ENCODE assay signal across 15 mouse cellular contexts in the genomic region with DNA sequence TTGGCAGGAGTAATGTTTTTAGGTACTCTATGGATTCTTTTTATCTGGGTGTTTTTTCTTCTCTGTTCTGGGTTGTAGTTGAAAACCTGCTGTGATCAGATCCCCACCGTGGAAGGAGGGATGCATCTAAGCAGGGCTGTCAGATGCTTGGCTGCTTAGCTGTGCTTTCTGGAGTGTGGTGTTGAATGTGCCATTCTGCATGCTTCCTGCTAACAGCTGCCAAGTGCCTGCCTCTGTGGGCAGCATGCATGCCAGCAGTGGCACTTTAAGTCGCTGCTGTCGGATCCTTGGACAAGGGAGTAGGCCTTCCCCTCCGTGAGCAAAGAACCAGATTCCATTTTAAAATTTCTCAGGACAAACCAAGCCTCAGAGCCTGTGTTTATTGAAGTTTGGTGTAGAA. TPM values are rescaled to one million over a fixed set of nuclear protein-coding genes. Genes with fewer than 3 reads are reported as not detected.
A peak's percentile ranks its signal among the peaks of the same experiment; 100 is the strongest.
DNase-seq lines count a peak whose midpoint lies in the region; ATAC-seq and TF ChIP-seq lines count a peak whose summit lies in the region.
"Had no signal": no experiment of that assay in that cellular context is flagged by ENCODE, and none has a peak within 500 bp of the region (broad histone marks: within the 10 kb centered on the region; RNA-seq: fewer than 3 reads in every experiment).

No protein-coding gene starts in this region.

- WGBS in forebrain, embryonic 15.5 days = 36% methylated on average over 4 of the region's 4 CpGs
- WGBS in forebrain, embryonic 10.5 days = 65% methylated on average over 4 of the region's 4 CpGs
- 40% methylated on average over 4 of the region's 4 CpGs for WGBS in hindbrain, embryonic 14.5 days
- WGBS in liver, embryonic 16.5 days (ENCODE audit: insufficient replicate concordance) = 75% methylated on average over 4 of the region's 4 CpGs

- TF ChIP-seq RAD21 in CH12.LX (IDR thresholded peaks at IDR 0.05; ENCODE audit: low read depth, low read length) = no peak

- H3K79me2 ChIP-seq in CH12.LX (replicated peaks; ENCODE audit: control insufficient read depth, extremely low read depth, insufficient read depth, poor library complexity, severe bottlenecking) = no peaks in the 10 kb centered on the region; the same call in 1 of the 2 replicates

- no peaks in the 10 kb centered on the region for H3K9me3 ChIP-seq in forebrain, embryonic 15.5 days
- H3K9me3 ChIP-seq in forebrain, embryonic 10.5 days = no peaks in the 10 kb centered on the region
- peaks cover 4% of the 10 kb centered on the region for H3K9me3 ChIP-seq in CH12.LX (replicated peaks; ENCODE audit: low read length)
- no peaks in the 10 kb centered on the region for H3K9me3 ChIP-seq in hindbrain, embryonic 14.5 days (ENCODE audit: control insufficient read depth, low read length)
- H3K9me3 ChIP-seq in liver, embryonic 16.5 days (replicated peaks; ENCODE audit: control insufficient read depth, low read length) = no peaks in the 10 kb centered on the region
- H3K9me3 ChIP-seq: limb, embryonic 15.5 days had no signal

- no peak overlapping the region for H3K4me2 ChIP-seq in forebrain, embryonic 15.5 days (replicated peaks)
- H3K4me2 ChIP-seq in CH12.LX (ENCODE audit: insufficient read depth, low read depth, poor library complexity, severe bottlenecking) = no peak overlapping the region
- H3K4me2 ChIP-seq in hindbrain, embryonic 14.5 days (replicated peaks) = no peak overlapping the region
- peak overlapping the region; percentile 39 for H3K4me2 ChIP-seq in liver, embryonic 16.5 days (ENCODE audit: low read depth, low read length)
- H3K4me2 ChIP-seq: limb, embryonic 15.5 days had no signal

- no peaks in the 10 kb centered on the region for H3K27me3 ChIP-seq in forebrain, embryonic 15.5 days
- H3K27me3 ChIP-seq in forebrain, embryonic 10.5 days (ENCODE audit: poor library complexity, severe bottlenecking) = no peaks in the 10 kb centered on the region
- no peaks in the 10 kb centered on the region for H3K27me3 ChIP-seq in CH12.LX (replicated peaks)
- H3K27me3 ChIP-seq in hindbrain, embryonic 14.5 days (ENCODE audit: control insufficient read depth, insufficient read depth, low read length) = no peaks in the 10 kb centered on the region
- H3K27me3 ChIP-seq in liver, embryonic 16.5 days (ENCODE audit: control insufficient read depth, insufficient read depth, low read depth, low read length) = no peaks in the 10 kb centered on the region
- H3K27me3 ChIP-seq: limb, embryonic 15.5 days had no signal

- TF ChIP-seq POLR2A in CH12.LX (IDR thresholded peaks at IDR 0.05; ENCODE audit: low read depth, low read length) = no peak

- H3K4me3 ChIP-seq in forebrain, embryonic 15.5 days = no peak overlapping the region
- no peak overlapping the region for H3K4me3 ChIP-seq in forebrain, embryonic 10.5 days
- H3K4me3 ChIP-seq in CH12.LX (replicated peaks in 1 of 3; ENCODE audit: low read depth in 2 of 3, low read length in 2 of 3, poor library complexity in 1 of 3) = no peak overlapping the region
- no peak overlapping the region for H3K4me3 ChIP-seq in hindbrain, embryonic 14.5 days (replicated peaks; ENCODE audit: low read length)
- H3K4me3 ChIP-seq in liver, embryonic 16.5 days (ENCODE audit: low read depth, low read length) = no peak overlapping the region
- H3K4me3 ChIP-seq: layer of hippocampus, adult 2 months; limb, embryonic 15.5 days had no signal

- in situ Hi-C loops in CH12.LX (cut with MboI; ENCODE audit: low pct_ligation_motif_present, low pct_unique_long_range_greater_than_20kb, low sequenced_read_pairs) = no loop called here

- dilution Hi-C loops in CH12.LX (cut with MboI; ENCODE audit: extremely low pct_ligation_motif_present, extremely low pct_unique_long_range_greater_than_20kb, low sequenced_read_pairs) = no loop called here

- no peak overlapping the region for H3K27ac ChIP-seq in forebrain, embryonic 15.5 days (replicated peaks)
- H3K27ac ChIP-seq in forebrain, embryonic 10.5 days = no peak overlapping the region
- peak overlapping the region; percentile 53 for H3K27ac ChIP-seq in CH12.LX (ENCODE audit: insufficient read depth, low read depth)
- H3K27ac ChIP-seq in hindbrain, embryonic 14.5 days = peak overlapping the region; percentile 52
- peak overlapping the region; percentile 66 for H3K27ac ChIP-seq in liver, embryonic 16.5 days (ENCODE audit: low read length)
- H3K27ac ChIP-seq: layer of hippocampus, adult 2 months; limb, embryonic 15.5 days had no signal

- no peak for TF ChIP-seq CTCF in CH12.LX (conservative IDR thresholded peaks at IDR 0.05 in 1 of 2, IDR thresholded peaks at IDR 0.05 in 1 of 2; ENCODE audit: low read depth in 2 of 2, low read length in 2 of 2)

- H3K36me3 ChIP-seq in forebrain, embryonic 15.5 days = peaks cover 2% of the 10 kb centered on the region; the same call in 1 of the 2 replicates
- peaks cover 66% of the 10 kb centered on the region for H3K36me3 ChIP-seq in forebrain, embryonic 10.5 days (replicated peaks)
- H3K36me3 ChIP-seq in CH12.LX (replicated peaks in 1 of 2; ENCODE audit: control insufficient read depth in 1 of 2, insufficient read depth in 1 of 2, low read length in 1 of 2) = peaks cover 58 to 88% of the 10 kb centered on the region in 2 experiments
- H3K36me3 ChIP-seq in hindbrain, embryonic 14.5 days (replicated peaks; ENCODE audit: control insufficient read depth, insufficient read depth) = peaks cover 17% of the 10 kb centered on the region
- H3K36me3 ChIP-seq in liver, embryonic 16.5 days (ENCODE audit: control insufficient read depth, insufficient read depth) = peaks cover 36% of the 10 kb centered on the region

- intact Hi-C loops in gastrocnemius, postnatal 14 days (cut with DNase I; ENCODE audit: low total_unique reads) = no loop called here

- TF ChIP-seq EP300 in CH12.LX (IDR thresholded peaks at IDR 0.05; ENCODE audit: low read length) = no peak

- H3K4me1 ChIP-seq in forebrain, embryonic 15.5 days = peaks cover 20% of the 10 kb centered on the region
- H3K4me1 ChIP-seq in forebrain, embryonic 10.5 days = peaks cover 31% of the 10 kb centered on the region
- peaks cover 22 to 66% of the 10 kb centered on the region in 2 experiments for H3K4me1 ChIP-seq in CH12.LX (ENCODE audit: control insufficient read depth in 1 of 2, insufficient read depth in 2 of 2)
- H3K4me1 ChIP-seq in hindbrain, embryonic 14.5 days (replicated peaks; ENCODE audit: control insufficient read depth, insufficient read depth, low read length) = peaks cover 20% of the 10 kb centered on the region
- H3K4me1 ChIP-seq in liver, embryonic 16.5 days (ENCODE audit: control insufficient read depth, low read depth, low read length) = peaks cover 54% of the 10 kb centered on the region

- H3K9ac ChIP-seq in forebrain, embryonic 15.5 days (replicated peaks) = no peak overlapping the region
- H3K9ac ChIP-seq in CH12.LX (ENCODE audit: insufficient read depth, low read depth) = no peak overlapping the region
- peak overlapping the region; percentile 25; the same call in 1 of the 2 replicates for H3K9ac ChIP-seq in hindbrain, embryonic 14.5 days
- H3K9ac ChIP-seq in liver, embryonic 16.5 days (ENCODE audit: low read depth, low read length) = 0 out of 2 replicates have a peak overlapping the region, but pooled peaks have one; percentile 9
- H3K9ac ChIP-seq: limb, embryonic 15.5 days had no signal

- no peak for DNase-seq in forebrain, embryonic 10.5 days (ENCODE audit: extremely low spot score, low spot score)
- no peak for DNase-seq in CH12.LX (ENCODE audit: extremely low read depth)
- DNase-seq in hindbrain, embryonic 14.5 days (ENCODE audit: low spot score) = no peak
- no peak for DNase-seq in embryo, embryonic 10 days (ENCODE audit: low spot score)
- DNase-seq in lung, postnatal 25 days (ENCODE audit: low spot score) = no peak
- no peak for DNase-seq in gastrocnemius, postnatal 14 days
- DNase-seq: adrenal gland, adult 8-10 months; B cell, adult 2 months; spleen, adult 18-20 months; thymus, adult 2 months had no signal

- peak; percentile 53 for ATAC-seq in forebrain, embryonic 15.5 days (replicated peaks)
- no peak for ATAC-seq in hindbrain, embryonic 14.5 days (ENCODE audit: low FRiP score)
- no peak for ATAC-seq in liver, embryonic 16.5 days (ENCODE audit: low read depth)
- ATAC-seq: inflammation-experienced regulatory T-cells, adult 6 months had no signal

RNA-seq across cellular contexts. Expression of a gene that starts 16.6 kb away (rescaled TPM):
- 22.1 and 24.8 TPM in 2 replicates for polyA plus RNA-seq in forebrain, embryonic 15.5 days (2015; fragmentation: Nextera tagmentation; extraction: Ambion mirVana)
- 26.5 and 26.8 TPM in 2 replicates for polyA plus RNA-seq in forebrain, embryonic 10.5 days (2016; fragmentation: Nextera tagmentation; extraction: Ambion mirVana)
- total RNA-seq in CH12.LX (2012; rRNA removed) (34.7 and 39.0 TPM in 2 replicates), CH12.LX (2014; rRNA removed) (15.7 and 17.8 TPM in 2 replicates)
- 31.5 and 38.5 TPM in 2 replicates for polyA plus RNA-seq in CH12.LX (2012; ENCODE audit: insufficient read length, low read depth)
- polyA plus RNA-seq in hindbrain, embryonic 14.5 days (2014; fragmentation: Nextera tagmentation; extraction: Ambion mirVana) = 21.3 and 21.6 TPM in 2 replicates
- polyA plus RNA-seq in liver, embryonic 16.5 days (2015; fragmentation: Nextera tagmentation; extraction: Ambion mirVana) = 30.7 and 30.9 TPM in 2 replicates
- total RNA-seq in gastrocnemius, postnatal 14 days (2021) = 10 to 100 TPM; 23.8 to 25.4 TPM

RNA-seq across cellular contexts. Expression of a gene that starts 27.7 kb away (rescaled TPM):
- polyA plus RNA-seq in forebrain, embryonic 15.5 days (2015; fragmentation: Nextera tagmentation; extraction: Ambion mirVana) = 5.2 and 5.9 TPM in 2 replicates
- 2.7 and 3.9 TPM in 2 replicates for polyA plus RNA-seq in forebrain, embryonic 10.5 days (2016; fragmentation: Nextera tagmentation; extraction: Ambion mirVana)
- total RNA-seq in CH12.LX (2012; rRNA removed) (9.2 and 9.3 TPM in 2 replicates), CH12.LX (2014; rRNA removed) (7.4 and 7.8 TPM in 2 replicates)
- 5.9 and 9.2 TPM in 2 replicates for polyA plus RNA-seq in CH12.LX (2012; ENCODE audit: insufficient read length, low read depth)
- 5.5 and 5.8 TPM in 2 replicates for polyA plus RNA-seq in hindbrain, embryonic 14.5 days (2014; fragmentation: Nextera tagmentation; extraction: Ambion mirVana)
- 7.8 and 10.2 TPM in 2 replicates for polyA plus RNA-seq in liver, embryonic 16.5 days (2015; fragmentation: Nextera tagmentation; extraction: Ambion mirVana)
- 1 to 10 TPM; 2.8 to 3.4 TPM for total RNA-seq in gastrocnemius, postnatal 14 days (2021)

RNA-seq across cellular contexts. Expression of a gene that starts 28.6 kb away (rescaled TPM):
- not detected in 2 replicates for polyA plus RNA-seq in forebrain, embryonic 15.5 days (2015; fragmentation: Nextera tagmentation; extraction: Ambion mirVana)
- polyA plus RNA-seq in forebrain, embryonic 10.5 days (2016; fragmentation: Nextera tagmentation; extraction: Ambion mirVana) = not detected in 2 replicates
- not detected in 2 replicates for total RNA-seq in CH12.LX (2012; rRNA removed)
- total RNA-seq in CH12.LX (2014; rRNA removed) = not detected in 2 replicates
- polyA plus RNA-seq in CH12.LX (2012; ENCODE audit: insufficient read length, low read depth) = not detected in 2 replicates
- 0.13 TPM in 1 of 2 replicates, not detected in the other for polyA plus RNA-seq in hindbrain, embryonic 14.5 days (2014; fragmentation: Nextera tagmentation; extraction: Ambion mirVana)
- polyA plus RNA-seq in liver, embryonic 16.5 days (2015; fragmentation: Nextera tagmentation; extraction: Ambion mirVana) = not detected in 2 replicates
- total RNA-seq in gastrocnemius, postnatal 14 days (2021) = not detected
- total RNA-seq: adrenal gland, adult 8-10 months had no signal
- polyA plus RNA-seq: inflammation-experienced regulatory T-cells, adult 6 months; limb, embryonic 15.5 days had no signal

RNA-seq across cellular contexts. Expression of a gene that starts 34.9 kb away (rescaled TPM):
- polyA plus RNA-seq in forebrain, embryonic 15.5 days (2015; fragmentation: Nextera tagmentation; extraction: Ambion mirVana) = 0.20 TPM in 1 of 2 replicates, not detected in the other
- polyA plus RNA-seq in forebrain, embryonic 10.5 days (2016; fragmentation: Nextera tagmentation; extraction: Ambion mirVana) = 0.16 TPM in 1 of 2 replicates, not detected in the other
- total RNA-seq in CH12.LX (2012; rRNA removed) (not detected in 2 replicates), CH12.LX (2014; rRNA removed) (not detected in 2 replicates)
- polyA plus RNA-seq in CH12.LX (2012; ENCODE audit: insufficient read length, low read depth) = not detected in 2 replicates
- polyA plus RNA-seq in hindbrain, embryonic 14.5 days (2014; fragmentation: Nextera tagmentation; extraction: Ambion mirVana) = 0.13 TPM in 1 of 2 replicates, not detected in the other
- polyA plus RNA-seq in liver, embryonic 16.5 days (2015; fragmentation: Nextera tagmentation; extraction: Ambion mirVana) = not detected in 2 replicates
- not detected for total RNA-seq in gastrocnemius, postnatal 14 days (2021)
- total RNA-seq: adrenal gland, adult 8-10 months; layer of hippocampus, adult 2 months had no signal
- polyA plus RNA-seq: inflammation-experienced regulatory T-cells, adult 6 months; limb, embryonic 15.5 days; thymus, adult 2 months had no signal

Comparison
In these comparisons a context has a peak if more than half of its experiments do, and no peak if none do; other contexts are left out.
1. H3K27ac ChIP-seq: peak in CH12.LX (single experiment), hindbrain, embryonic 14.5 days (single experiment) and liver, embryonic 16.5 days (single experiment); none in forebrain, embryonic 15.5 days (single experiment) and forebrain, embryonic 10.5 days (single experiment).
2. H3K9ac ChIP-seq: peak in hindbrain, embryonic 14.5 days (single experiment) and liver, embryonic 16.5 days (single experiment); none in forebrain, embryonic 15.5 days (single experiment) and CH12.LX (single experiment).